Mouse (Mus musculus) spleen, postnatal 14 days (tissue): ENCODE results near the gene Slc25a23.

Experiments used
- DNase-seq, 2 experiments: peaks; one replicate each; pipeline ENCODE4 v3.0.0; 2021 to 2022; ENCODE audit warnings: low spot score in 2 of 2

The Slc25a23 gene

GRCm38 (mm10) chr17:57059486-57059977 is at the start of gene Slc25a23:
Gene Slc25a23, minus strand, starts transcription at chr17:57059863.
- peak in 1 of 2 experiments; percentile 40 for DNase-seq

- DNase-seq: no peak
Measured at GRCm38 (mm10) chr17:57108666-57109171, 49.1 kb upstream of the Slc25a23 start.

- DNase-seq: no peak
Measured at GRCm38 (mm10) chr17:57108040-57108665, 48.5 kb upstream of the Slc25a23 start.

- no peak for DNase-seq
Measured at GRCm38 (mm10) chr17:57107064-57107463, 47.4 kb upstream of the Slc25a23 start.

GRCm38 (mm10) chr17:57106035-57106368 is 46.3 kb upstream of the Slc25a23 start:
- DNase-seq: no peak

- DNase-seq: peak in 1 of 2 experiments; percentile 7
Measured at GRCm38 (mm10) chr17:57105181-57106034, 45.7 kb upstream of the Slc25a23 start, which contains the start of gene Tnfsf9. Gene Tnfsf9, plus strand, starts transcription at chr17:57105325.

GRCm38 (mm10) chr17:57104496-57104895 is 44.8 kb upstream of the Slc25a23 start:
- no peak for DNase-seq

GRCm38 (mm10) chr17:57102276-57102675 is 42.6 kb upstream of the Slc25a23 start:
- no peak for DNase-seq

GRCm38 (mm10) chr17:57099629-57100325 is 40.1 kb upstream of the Slc25a23 start:
- DNase-seq: no peak

- DNase-seq: no peak
Measured at GRCm38 (mm10) chr17:57098321-57098720, 38.7 kb upstream of the Slc25a23 start.

- DNase-seq: peak; percentile 60 to 80
Measured at GRCm38 (mm10) chr17:57096623-57096920, 36.9 kb upstream of the Slc25a23 start.

- DNase-seq: no peak
Measured at GRCm38 (mm10) chr17:57095855-57096622, 36.4 kb upstream of the Slc25a23 start.

- no peak for DNase-seq
Measured at GRCm38 (mm10) chr17:57094222-57094621, 34.6 kb upstream of the Slc25a23 start.

- DNase-seq: no peak
Measured at GRCm38 (mm10) chr17:57087049-57087832, 27.6 kb upstream of the Slc25a23 start, which contains the start of gene Tubb4a. Gene Tubb4a, minus strand, starts transcription at chr17:57087782.

- no peak for DNase-seq
Measured at GRCm38 (mm10) chr17:57085970-57086757, 26.5 kb upstream of the Slc25a23 start.

GRCm38 (mm10) chr17:57082481-57082880 is 22.8 kb upstream of the Slc25a23 start:
- no peak for DNase-seq

GRCm38 (mm10) chr17:57081234-57081842 is 21.7 kb upstream of the Slc25a23 start:
- no peak for DNase-seq

GRCm38 (mm10) chr17:57079919-57080318 is 20.3 kb upstream of the Slc25a23 start:
- no peak for DNase-seq

- DNase-seq: peak; percentile 38 to 39
Measured at GRCm38 (mm10) chr17:57078336-57078735, 18.7 kb upstream of the Slc25a23 start, which contains the start of gene Dennd1c. Gene Dennd1c, minus strand, starts transcription at chr17:57078514.
